Mouse (Mus musculus) erythroblast, embryonic 14.5 days (primary cell): ENCODE results near the gene Tbpl1. TPM values are rescaled to one million over a fixed set of nuclear protein-coding genes. Genes with fewer than 3 reads are reported as not detected.

Source experiments
- H3K27me3 ChIP-seq: 2 replicates; pipeline ENCODE4 v1.6.1; 2012; ENCODE audit warnings: inconsistent platforms; ENCODE audit not compliant: control insufficient read depth
- H3K36me3 ChIP-seq: 2 replicates; pipeline ENCODE4 v1.6.1; 2012; ENCODE audit warnings: mild to moderate bottlenecking, inconsistent platforms; ENCODE audit not compliant: control insufficient read depth
- H3K4me1 ChIP-seq: 2 replicates; pipeline ENCODE4 v1.6.1; 2012; ENCODE audit warnings: inconsistent platforms; ENCODE audit not compliant: control insufficient read depth
- H3K4me3 ChIP-seq: replicated peaks from 2 replicates; pipeline ENCODE3; 2012; ENCODE audit warnings: moderate library complexity, mild to moderate bottlenecking, inconsistent platforms
- H3K9me3 ChIP-seq: 2 replicates; pipeline ENCODE4 v1.6.1; 2012; ENCODE audit warnings: low read length, inconsistent platforms, mixed read lengths; ENCODE audit not compliant: control insufficient read depth
- GATA1 ChIP-seq: IDR thresholded peaks from 2 replicates; pipeline ENCODE4 v1.6.1; 2012; ENCODE audit warnings: low read length, inconsistent platforms, mixed read lengths
- TAL1 ChIP-seq: IDR thresholded peaks from 3 replicates; pipeline ENCODE4 v1.6.1; 2012; ENCODE audit warnings: low read length, inconsistent platforms, mixed read lengths
- polyA plus RNA-seq: library from polyadenylated mRNA; stranded (reverse); fragments of >175 nt; gene quantifications from 2 replicates; pipeline ENCODE4 v1.2.3, GENCODE M21; 2012

Tbpl1 gene
- polyA plus RNA-seq, 1 experiment = 3.6 TPM

DNA sequence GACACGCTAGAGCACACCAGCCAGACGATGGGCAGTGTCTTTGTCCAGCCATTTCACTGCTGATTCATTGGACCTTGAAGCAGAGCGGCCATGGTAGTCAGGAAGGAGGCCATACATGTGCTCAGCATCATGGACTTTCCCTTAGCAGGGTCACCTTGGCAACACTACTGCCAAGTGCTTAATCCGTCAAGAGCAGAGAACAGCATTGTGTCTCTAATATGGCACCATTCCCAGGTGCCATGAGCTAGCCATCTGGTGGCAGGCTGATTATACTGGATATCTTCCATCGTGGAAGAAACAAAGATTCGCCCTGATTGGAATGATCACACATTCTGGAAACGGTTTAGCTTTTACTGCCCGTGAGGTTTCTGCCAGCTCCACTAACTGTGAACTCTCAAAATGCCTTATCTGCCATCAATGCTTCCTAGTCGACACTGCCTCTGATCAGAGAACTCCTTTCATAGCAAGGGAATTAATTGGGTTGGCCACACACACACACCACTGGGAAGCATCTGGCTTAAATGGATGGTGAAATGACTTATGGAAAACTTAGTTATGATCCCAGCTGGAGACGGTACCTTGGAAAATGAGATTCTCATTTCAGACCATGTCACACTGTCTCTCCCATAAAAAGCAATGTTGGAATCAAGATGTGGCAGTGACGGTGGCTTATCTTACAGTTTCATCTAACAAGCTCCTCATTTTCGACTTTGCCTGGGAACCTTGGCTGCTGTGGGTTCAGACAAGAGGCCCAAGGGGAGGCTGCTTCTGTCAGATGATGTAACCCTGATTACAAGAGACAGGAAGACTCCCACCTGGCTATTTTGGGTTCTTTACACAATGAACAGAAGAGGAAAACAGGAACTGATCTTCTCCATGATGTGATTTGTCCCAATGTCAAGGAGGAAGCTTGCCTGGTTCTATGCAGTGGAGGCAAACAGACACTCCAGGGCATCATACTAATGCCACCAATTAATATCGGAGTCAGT is 14.9 kb upstream of the Tbpl1 start:
- Histone ChIP-seq H3K9me3 (no peaks in the 10 kb centered on the region), H3K4me3 (no peak overlapping the region), H3K27me3 (no peaks in the 10 kb centered on the region), H3K36me3 (no peaks in the 10 kb centered on the region), H3K4me1 (no peaks in the 10 kb centered on the region)
- no peak for TF ChIP-seq TAL1
- no peak for TF ChIP-seq GATA1

GRCm38 (mm10) chr10:22745922-22746321 is 14.2 kb upstream of the Tbpl1 start:
- Histone ChIP-seq H3K4me1 (no peaks in the 10 kb centered on the region), H3K9me3 (no peaks in the 10 kb centered on the region), H3K4me3 (no peak overlapping the region), H3K36me3 (no peaks in the 10 kb centered on the region), H3K27me3 (no peaks in the 10 kb centered on the region)
- TF ChIP-seq TAL1 (no peak), GATA1 (no peak)

DNA sequence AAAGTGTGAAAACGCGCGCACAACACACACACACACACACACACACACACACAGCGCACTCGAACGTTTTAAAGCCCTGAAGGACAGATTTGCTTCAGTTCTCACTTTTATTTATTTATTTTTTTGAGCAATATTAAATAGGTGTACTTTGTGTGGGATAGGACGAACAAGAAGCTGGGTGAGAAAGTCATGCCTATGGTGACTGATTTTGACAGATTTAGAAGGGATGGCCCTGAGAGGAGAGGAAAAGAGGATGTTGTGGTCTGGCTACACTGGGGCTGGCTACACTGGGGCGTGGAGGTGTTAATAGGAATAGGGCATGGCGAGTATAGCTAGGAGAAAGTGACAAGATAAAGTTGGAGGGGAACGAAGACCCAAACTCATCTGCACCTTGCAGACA is 443 bp upstream of the Tbpl1 start:
- Histone ChIP-seq H3K4me3 (peak overlapping the region; percentile 97), H3K9me3 (no peaks in the 10 kb centered on the region), H3K27me3 (no peaks in the 10 kb centered on the region), H3K36me3 (no peaks in the 10 kb centered on the region), H3K4me1 (peaks cover 42% of the 10 kb centered on the region)
- TF ChIP-seq GATA1 = no peak
- TF ChIP-seq TAL1 = no peak

DNA sequence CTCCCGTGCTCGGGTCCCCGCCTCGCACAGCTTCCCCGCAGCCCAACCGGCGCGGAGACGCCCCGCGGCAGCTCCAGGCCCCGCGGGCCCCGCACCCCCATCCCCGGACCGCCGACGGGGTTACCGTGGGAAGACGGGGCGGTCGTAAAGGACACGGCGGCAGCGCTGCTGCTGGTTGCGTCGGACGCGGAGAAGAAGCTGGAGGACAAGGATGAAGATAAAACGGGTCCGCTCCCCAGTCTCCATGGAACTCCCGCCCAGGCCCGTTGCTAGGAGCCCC is 806 bp downstream of the Tbpl1 start:
- Histone ChIP-seq H3K9me3 (no peaks in the 10 kb centered on the region), H3K4me3 (peak overlapping the region; percentile 97), H3K27me3 (no peaks in the 10 kb centered on the region), H3K4me1 (peaks cover 55% of the 10 kb centered on the region), H3K36me3 (no peaks in the 10 kb centered on the region; the same call in 1 of the 2 replicates)
- TF ChIP-seq GATA1 = no peak
- TF ChIP-seq TAL1 = no peak

DNA sequence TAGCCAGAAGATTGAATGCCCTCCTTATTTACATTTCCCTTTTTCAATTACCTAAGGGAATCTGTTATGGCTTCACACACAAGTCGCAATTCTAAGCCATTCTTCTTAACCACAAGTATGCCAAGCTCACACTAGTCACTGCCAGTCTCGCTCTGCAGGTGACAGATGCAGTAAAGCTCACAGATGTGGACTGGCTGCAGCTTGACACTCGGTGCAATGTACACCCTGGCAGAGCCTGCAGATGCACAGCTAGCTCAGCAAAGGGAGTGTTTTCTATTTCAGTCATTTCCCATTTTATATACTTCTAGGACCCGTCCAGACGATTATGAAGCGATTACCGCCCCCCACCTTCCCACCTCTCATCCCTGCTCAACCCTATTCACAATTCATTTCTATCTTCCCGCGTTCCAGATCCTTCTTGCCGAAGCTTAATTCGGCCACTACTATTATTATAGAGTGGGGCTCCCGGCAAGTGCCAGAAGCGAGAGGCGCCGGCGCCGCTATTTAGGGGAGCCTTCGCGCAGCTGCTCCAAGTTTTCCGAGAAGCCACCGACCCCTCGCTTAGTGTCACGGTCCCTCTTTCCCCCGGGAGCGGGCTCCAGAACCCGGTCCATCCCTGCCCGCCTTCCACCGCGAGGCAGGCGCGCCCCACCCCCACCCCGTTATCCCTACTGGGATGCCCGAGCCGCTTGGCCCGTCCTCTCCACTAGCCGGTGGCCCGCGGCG is 1.3 kb downstream of the Tbpl1 start:
- H3K27me3 ChIP-seq = no peaks in the 10 kb centered on the region
- H3K4me3 ChIP-seq = peak overlapping the region; percentile 97
- peaks cover 56% of the 10 kb centered on the region for H3K4me1 ChIP-seq
- no peaks in the 10 kb centered on the region; the same call in 1 of the 2 replicates for H3K36me3 ChIP-seq
- no peaks in the 10 kb centered on the region for H3K9me3 ChIP-seq
- TF ChIP-seq TAL1 = no peak
- no peak for TF ChIP-seq GATA1

DNA sequence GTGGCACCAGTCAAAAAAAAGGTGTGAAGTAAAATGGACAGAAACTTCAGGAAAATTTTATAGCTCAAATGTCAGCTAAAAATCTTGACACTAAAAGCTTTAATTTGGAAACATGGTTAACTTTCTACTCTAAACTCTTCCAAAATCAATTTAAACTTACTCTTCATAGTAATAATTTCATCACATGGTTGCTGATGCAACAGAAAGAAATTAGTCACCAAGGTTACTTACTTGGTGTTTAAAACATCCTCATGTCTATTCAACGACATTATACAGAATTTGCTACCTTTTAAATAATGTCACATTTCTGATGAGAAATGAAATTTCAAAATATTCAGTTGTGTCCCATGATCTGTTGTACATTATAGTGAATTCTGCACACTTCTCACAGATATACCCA is 3.5 kb downstream of the Tbpl1 start:
- no peaks in the 10 kb centered on the region for H3K9me3 ChIP-seq
- H3K36me3 ChIP-seq = peaks cover 4% of the 10 kb centered on the region; the same call in 1 of the 2 replicates
- peaks cover 69% of the 10 kb centered on the region for H3K4me1 ChIP-seq
- TF ChIP-seq TAL1 (no peak), GATA1 (no peak)
- no peaks in the 10 kb centered on the region for H3K27me3 ChIP-seq
- H3K4me3 ChIP-seq = no peak overlapping the region

GRCm38 (mm10) chr10:22726295-22726694 is 5.4 kb downstream of the Tbpl1 start:
- Histone ChIP-seq H3K27me3 (no peaks in the 10 kb centered on the region), H3K4me3 (no peak overlapping the region), H3K9me3 (no peaks in the 10 kb centered on the region), H3K4me1 (peaks cover 57% of the 10 kb centered on the region), H3K36me3 (peaks cover 4% of the 10 kb centered on the region; the same call in 1 of the 2 replicates)
- TF ChIP-seq GATA1 (no peak), TAL1 (no peak)

GRCm38 (mm10) chr10:22725166-22725565 is 6.6 kb downstream of the Tbpl1 start:
- H3K36me3 ChIP-seq = peaks cover 4% of the 10 kb centered on the region; the same call in 1 of the 2 replicates
- H3K9me3 ChIP-seq = no peaks in the 10 kb centered on the region
- peaks cover 57% of the 10 kb centered on the region for H3K4me1 ChIP-seq
- no peak overlapping the region for H3K4me3 ChIP-seq
- no peak for TF ChIP-seq TAL1
- TF ChIP-seq GATA1 = no peak
- H3K27me3 ChIP-seq = no peaks in the 10 kb centered on the region
